Mouse (Mus musculus) 416B (cell line): ENCODE data around the gene Ints12.

ENCODE experiments used
- DNase-seq: peaks from one replicate; pipeline ENCODE4 v3.0.0; 2011; ENCODE audit warnings: low read depth

The Ints12 gene

GRCm38 (mm10) chr3:133091664-133092273 lies at the start of gene Ints12, which contains the start of gene Gstcd:
Ints12 (plus strand) TSS chr3:133091840.
Gstcd (minus strand) TSS chr3:133092033.
- peak; percentile 96 for DNase-seq

GRCm38 (mm10) chr3:133052068-133052467 lies 39.6 kb upstream of the Ints12 start:
- DNase-seq: peak; percentile 13

GRCm38 (mm10) chr3:133075560-133075959 lies 16.1 kb upstream of the Ints12 start:
- DNase-seq: no peak

DNA sequence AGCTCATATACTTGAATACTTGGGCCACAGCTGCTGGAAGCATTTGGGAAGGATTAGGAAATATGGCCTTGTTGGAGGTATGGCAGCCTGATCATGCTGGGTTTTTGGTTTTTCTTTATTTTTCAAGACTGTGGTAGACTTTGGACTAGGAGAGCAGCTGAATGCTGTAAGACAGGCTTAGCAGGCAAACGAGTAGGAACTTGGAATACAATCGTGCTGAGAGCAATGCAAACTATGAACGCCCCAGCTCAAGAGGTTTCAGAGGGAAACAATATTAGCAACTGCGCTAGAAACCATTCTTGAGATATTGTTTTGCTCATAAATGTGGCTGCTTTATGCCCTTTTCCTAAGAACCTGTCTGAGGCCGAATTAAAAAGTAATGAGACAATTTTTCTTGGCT lies 8.9 kb upstream of the Ints12 start:
- DNase-seq: no peak

DNA sequence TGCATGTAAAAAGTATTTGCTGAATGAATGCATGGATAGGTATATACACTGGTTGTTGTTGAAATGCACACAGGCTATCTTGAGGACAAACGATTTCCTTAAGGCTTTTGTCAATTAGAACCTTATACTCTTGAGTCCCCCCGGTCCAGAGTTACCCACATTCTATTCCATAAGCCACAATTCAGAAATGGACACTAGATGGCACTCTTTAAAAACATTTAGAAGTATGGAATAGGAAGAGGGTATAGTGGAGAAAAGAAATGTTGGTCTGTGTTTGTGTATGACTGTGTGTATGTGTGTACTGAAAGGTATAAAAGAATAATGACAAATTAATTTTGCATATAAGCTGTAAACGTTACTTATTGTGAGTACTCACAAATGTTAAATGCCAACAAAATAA lies 5.8 kb upstream of the Ints12 start:
- DNase-seq: peak; percentile 76

- DNase-seq: peak; percentile 69
These were observed 1.2 kb upstream of the Ints12 start for GRCm38 (mm10) chr3:133090247-133091120.

DNA sequence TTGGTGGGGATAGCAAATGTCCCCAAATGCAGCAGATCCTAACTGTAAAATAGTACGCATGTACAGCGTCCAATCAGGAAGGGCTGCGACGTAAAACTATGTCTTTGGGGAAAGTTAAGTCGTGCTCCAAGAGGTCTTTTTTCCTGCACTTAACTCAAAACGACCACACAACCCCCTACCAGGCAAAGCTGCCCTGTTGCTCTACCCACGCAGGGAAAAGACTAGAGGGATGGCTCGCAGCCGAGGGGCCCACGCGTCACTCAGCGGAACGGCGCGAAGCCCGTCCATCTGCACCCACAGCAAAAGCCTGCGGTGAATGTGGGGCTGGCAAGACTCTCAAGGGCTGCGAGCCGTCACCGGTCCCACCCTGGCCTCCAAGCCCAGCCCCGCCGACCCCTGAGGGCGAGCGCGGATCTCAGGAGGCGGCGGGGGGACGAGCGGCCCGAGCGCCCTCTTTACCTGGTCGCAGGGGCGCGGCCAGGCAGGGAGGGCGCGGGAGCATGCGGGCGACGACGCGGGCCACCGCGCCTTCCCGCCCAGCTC lies 448 bp upstream of the Ints12 start:
- peak; percentile 81 for DNase-seq

DNA sequence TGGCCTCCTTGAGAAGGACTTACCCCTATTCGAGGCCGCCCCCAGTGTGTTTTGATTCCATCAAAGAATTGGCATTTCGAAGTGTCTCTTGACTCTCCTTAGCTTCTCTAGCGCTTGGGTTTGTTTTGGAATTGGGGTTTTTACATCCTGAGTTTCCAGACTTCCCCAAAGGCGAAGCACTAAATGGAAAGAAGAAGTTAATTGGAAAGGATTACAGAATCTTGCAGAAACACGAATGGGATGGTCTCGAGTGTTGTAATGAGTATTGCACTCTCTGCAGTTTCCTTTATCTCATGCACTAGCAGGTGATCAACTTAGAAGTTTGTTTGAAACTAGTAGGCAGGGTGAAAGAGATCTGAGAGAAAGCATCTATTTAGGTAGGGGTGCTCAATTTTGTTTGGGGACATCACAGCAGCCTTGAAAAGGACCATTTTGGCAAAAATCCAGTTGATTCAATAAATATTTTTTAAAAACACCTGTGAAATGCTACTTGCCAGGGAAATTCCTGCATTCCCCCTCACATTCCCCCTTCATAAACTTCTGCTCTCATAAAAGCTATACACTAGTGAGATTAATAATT lies 724 bp downstream of the Ints12 start:
- DNase-seq: no peak

- peak; percentile 47 for DNase-seq
These were observed 1.3 kb downstream of the Ints12 start for GRCm38 (mm10) chr3:133092936-133093335.

- no peak for DNase-seq
These were observed 2.7 kb downstream of the Ints12 start for GRCm38 (mm10) chr3:133094305-133094704.

DNA sequence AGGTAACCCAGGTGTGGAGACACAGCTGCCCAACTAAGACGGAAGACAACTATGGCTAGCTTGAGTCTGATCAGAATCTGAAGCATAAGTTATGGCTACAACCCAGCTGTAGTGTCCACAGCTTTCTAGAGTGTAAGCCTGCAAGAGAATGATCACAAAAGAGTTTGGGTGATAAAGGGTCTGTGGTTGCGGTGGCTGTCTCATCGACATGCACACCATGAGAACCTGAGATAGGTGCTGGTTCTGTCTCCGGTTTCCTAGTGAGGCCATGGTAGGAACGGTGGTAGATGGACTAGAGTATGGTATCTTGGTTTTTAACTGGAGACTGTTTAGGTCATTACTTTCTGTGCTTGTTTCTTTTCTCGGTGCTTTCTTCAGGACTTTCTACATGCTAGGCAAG lies 6.3 kb downstream of the Ints12 start:
- DNase-seq: no peak

DNA sequence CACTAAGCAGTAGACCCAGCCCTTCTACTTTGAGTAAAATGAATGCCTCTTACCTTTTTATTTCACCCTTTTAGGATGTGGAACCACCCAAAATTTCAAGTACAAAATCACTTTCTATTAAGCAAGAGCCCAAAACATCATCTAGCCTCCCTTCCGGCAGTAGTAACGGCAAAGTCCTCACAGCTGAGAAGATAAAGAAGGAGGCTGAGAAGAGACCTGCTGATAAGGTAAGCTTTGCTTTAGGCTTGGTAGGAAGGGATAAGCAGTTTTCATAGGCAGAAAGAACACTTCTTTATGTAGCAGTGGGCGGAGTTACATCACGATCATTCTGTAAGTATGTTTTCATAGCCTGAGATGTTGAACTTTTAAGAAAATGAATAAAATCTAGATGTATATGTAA lies 6.7 kb downstream of the Ints12 start:
- DNase-seq: no peak

DNA sequence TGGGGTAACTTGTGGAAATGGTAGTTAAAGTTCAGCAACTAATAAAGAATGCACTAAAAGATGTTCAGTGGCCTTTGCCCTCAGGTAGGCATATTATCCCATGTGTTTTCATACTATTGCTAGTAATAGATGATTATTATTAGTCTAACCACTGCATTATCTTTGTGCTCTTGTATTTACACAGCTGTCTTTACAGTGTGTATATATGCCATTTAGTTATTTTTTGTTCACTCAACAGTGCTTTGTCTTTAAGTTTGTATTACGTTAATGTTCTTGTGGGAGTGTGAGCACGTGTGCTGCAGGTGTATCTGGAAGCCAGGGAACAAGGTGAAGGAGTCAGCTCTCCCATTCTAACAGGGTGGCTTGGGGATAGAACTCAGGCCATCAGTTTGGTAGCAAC lies 7.3 kb downstream of the Ints12 start:
- no peak for DNase-seq

DNA sequence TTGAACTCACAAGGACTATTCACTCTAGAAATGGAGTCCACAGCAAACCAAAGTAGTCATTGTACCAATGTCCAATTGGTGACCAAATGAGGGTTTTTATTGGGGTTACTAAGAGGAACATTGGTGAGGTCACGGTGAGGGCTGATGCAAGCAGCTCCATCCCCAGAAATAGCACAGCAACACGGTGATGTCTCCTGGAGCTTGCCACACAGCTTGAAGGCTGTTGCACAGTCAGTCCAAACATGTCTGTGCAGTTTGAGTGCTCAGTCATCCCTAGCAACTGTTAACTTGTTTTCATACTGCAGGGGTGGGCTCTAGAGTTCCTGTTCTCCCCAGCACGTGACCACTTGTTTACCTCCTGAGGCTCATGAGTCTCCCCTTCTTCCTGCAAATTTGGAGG lies 12.1 kb downstream of the Ints12 start:
- peak; percentile 45 for DNase-seq

GRCm38 (mm10) chr3:133104436-133104835 lies 12.8 kb downstream of the Ints12 start:
- no peak for DNase-seq

GRCm38 (mm10) chr3:133108731-133109130 lies 17.1 kb downstream of the Ints12 start:
- no peak for DNase-seq

DNA sequence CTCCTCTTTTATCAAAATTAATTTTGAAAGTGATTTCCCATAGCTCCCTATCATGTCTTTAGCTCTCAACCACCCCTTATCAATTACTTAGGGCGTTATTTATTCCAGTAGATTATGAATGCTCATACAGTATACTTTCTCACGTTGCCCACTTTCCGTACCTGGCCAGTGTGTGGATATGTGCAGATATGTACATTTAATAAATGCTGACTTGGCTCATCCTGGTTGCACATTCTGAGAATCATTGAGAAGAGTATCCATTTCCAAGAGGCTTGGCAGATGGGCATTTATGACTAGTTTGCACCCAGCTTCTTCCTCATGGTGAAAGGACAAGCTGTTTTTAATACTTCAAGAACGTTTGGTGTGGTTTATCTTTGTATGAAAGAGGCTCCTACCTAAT lies 18.2 kb downstream of the Ints12 start:
- DNase-seq: no peak

- DNase-seq: peak; percentile 88
These were observed 20.1 kb downstream of the Ints12 start for GRCm38 (mm10) chr3:133111741-133112140.

DNA sequence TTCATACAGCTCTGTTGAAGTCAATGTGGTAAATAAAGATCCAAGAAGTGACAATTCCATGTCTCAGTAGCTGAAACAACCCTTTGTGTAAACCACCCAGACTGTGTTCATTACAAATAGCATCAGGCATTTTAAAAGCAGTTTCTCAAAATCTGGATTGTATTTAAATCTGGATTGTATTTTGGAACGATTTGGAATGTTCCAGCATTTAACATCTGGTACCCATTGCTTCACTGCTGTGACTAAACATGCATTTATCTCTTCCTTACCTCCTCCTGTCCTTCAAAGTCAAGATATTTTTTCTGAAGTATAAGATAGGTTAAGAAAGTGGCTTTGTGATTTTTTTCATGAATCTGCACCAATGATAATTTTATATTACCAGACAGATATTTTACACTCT lies 21.6 kb downstream of the Ints12 start:
- DNase-seq: no peak

DNA sequence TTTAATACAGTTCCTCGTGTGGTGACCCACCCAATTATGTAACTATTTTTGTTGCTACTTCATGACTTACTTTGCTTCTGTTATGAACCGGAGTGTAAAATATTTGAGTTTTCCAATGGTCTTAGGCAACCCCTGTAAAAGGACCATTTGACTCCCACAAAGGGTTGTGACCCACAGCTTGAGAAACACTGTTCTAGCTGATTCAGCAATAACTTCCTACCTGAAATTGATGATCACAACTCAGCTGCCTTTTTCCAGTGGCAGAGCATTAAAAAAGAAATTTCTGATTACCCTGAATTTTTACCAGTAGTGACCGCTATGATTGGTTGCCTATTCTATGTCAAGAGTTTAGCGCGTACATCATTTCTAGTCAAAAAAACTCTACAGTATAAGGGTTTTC lies 39.7 kb downstream of the Ints12 start:
- no peak for DNase-seq

DNA sequence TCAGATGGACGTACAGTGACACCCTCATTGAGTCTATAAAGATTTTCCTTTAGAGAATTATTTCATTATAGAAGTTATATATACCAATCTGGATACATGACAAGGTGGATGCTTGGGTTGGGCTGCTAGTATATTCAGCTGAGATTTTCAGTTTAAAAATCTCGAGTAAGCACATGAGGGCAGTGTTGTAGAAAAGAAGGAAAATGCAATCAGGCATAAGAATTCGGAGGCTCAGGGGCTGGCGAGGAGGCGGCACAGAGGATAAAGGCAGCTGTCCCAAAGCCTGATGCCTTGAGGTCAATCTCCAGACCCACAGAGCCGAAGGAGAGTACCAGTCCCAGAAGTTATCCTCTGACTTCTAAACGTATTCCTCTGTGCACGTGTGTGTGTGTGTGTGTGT lies 41.0 kb downstream of the Ints12 start:
- DNase-seq: no peak

DNA sequence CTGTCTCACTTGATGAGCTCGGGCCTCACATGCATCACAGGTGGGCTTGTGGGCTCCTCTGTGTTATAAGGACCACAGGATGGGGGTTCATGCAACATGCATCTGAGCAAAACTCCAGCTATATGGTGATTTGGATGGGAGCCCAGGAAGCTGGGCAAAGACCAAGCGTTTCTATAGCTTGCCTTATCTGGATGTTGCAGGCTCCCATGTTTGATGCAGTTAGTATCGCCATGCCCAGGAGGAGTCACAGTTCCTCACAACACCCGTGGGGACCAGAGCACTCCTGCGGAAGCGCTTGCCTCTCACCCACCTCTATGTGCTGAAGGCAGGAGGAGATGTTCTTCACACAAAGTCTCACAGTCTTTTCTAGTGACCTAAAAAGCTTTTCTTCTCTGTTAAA lies 50.2 kb downstream of the Ints12 start:
- DNase-seq: no peak
